Mouse (Mus musculus) liver, embryonic 16.5 days (tissue): ENCODE measurements around the gene Mrpl9. TPM values are rescaled to one million over a fixed set of nuclear protein-coding genes. Genes with fewer than 3 reads are reported as not detected.

Experiments used
- ATAC-seq: fragments of 200-750 bp; cut with Nextera tagmentation; 2 replicates; pipeline ENCODE4 v1.8.0; 2017; ENCODE audit warnings: low read depth, mild to moderate bottlenecking, moderate number of reproducible peaks, moderate library complexity
- H3K27ac ChIP-seq: fragments of 300-500 bp; sonication (generic); 2 replicates; pipeline ENCODE4 v1.5.1; 2014; ENCODE audit warnings: mild to moderate bottlenecking, low read length
- H3K27me3 ChIP-seq: fragments of 300-500 bp; sonication (generic); 2 replicates; pipeline ENCODE4 v1.6.1; 2014; ENCODE audit warnings: low read depth, low read length, mixed read lengths; ENCODE audit not compliant: control insufficient read depth, insufficient read depth
- H3K36me3 ChIP-seq: fragments of 300-500 bp; sonication (generic); 2 replicates; pipeline ENCODE4 v1.6.1; 2014; ENCODE audit warnings: mild to moderate bottlenecking; ENCODE audit not compliant: control insufficient read depth, insufficient read depth
- H3K4me1 ChIP-seq: fragments of 300-500 bp; sonication (generic); 2 replicates; pipeline ENCODE4 v1.6.1; 2014; ENCODE audit warnings: low read depth, low read length, mixed read lengths; ENCODE audit not compliant: control insufficient read depth
- H3K4me2 ChIP-seq: fragments of 300-500 bp; sonication (generic); 2 replicates; pipeline ENCODE4 v1.6.1; 2014; ENCODE audit warnings: low read depth, low read length, mixed read lengths
- H3K4me3 ChIP-seq: fragments of 300-500 bp; sonication (generic); 2 replicates; pipeline ENCODE4 v1.5.1; 2014; ENCODE audit warnings: low read depth, mild to moderate bottlenecking, low read length
- H3K9ac ChIP-seq: fragments of 300-500 bp; sonication (generic); 2 replicates; pipeline ENCODE4 v1.6.1; 2014; ENCODE audit warnings: low read depth, low read length
- H3K9me3 ChIP-seq: fragments of 300-500 bp; sonication (generic); replicated peaks from 2 replicates; pipeline ENCODE4 v1.6.1; 2016; ENCODE audit warnings: low read length; ENCODE audit not compliant: control insufficient read depth
- WGBS: fragments of 180-500 bp; shearing (Covaris S2); extraction: QIAGEN DNeasy Blood & Tissue Kit; methylation state at CpG from one replicate; pipeline ENCODE4 v1.1.7; 2014; ENCODE audit not compliant: insufficient replicate concordance; 5-methylcytosine and 5-hydroxymethylcytosine counted together
- polyA plus RNA-seq: library from polyadenylated mRNA; unstranded; fragments of >200 nt; fragmentation: Nextera tagmentation; extraction: Ambion mirVana; gene quantifications from 2 replicates; pipeline ENCODE4 v1.2.1, GENCODE M21; 2015

Mrpl9 gene
- polyA plus RNA-seq = 33.5 and 33.8 TPM in 2 replicates

DNA sequence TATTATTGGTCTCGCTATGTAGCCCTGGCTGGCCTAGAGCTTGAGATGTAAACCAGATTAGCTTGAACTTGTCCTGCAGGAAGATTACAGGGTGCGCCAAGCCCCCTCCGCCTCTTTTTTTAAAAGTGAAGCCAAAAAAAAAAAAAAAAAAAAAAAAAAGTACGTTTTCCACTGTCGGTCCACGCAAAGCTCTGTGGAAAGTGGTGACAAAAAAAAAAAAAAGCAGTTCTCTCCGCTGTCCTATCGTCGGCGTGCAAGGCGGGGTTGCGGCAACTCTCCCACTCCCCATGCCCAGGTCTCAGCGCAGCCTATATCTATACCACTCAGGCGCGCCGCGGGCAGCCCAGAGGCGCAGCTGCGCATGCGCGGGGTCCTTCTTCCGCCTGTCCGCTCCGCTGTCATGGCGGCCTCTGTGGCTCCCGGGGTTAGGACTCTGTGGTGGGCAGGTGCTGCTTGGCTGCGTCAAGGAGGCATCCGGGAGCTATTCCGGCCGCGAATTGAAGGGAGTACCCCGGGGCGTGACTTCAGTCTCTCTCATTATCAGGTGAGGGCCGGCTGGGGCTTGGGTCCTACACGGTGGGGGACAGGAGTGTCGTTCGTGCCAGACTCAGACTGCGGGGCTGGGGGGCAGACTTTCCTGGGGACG, at the start of gene Mrpl9:
Gene Mrpl9, plus strand, starts transcription at position 368 of the 646 bp plus-strand sequence.
- Histone ChIP-seq H3K27ac (peak within 1 kb of the TSS; percentile 61), H3K4me2 (peak within 1 kb of the TSS; percentile 89), H3K27me3 (peaks cover 6% of the 10 kb centered on the region), H3K9ac (peak within 1 kb of the TSS; percentile 93), H3K4me3 (peak within 1 kb of the TSS; percentile 93), H3K36me3 (peaks cover 18% of the 10 kb centered on the region), H3K9me3 (no peaks in the 10 kb centered on the region), H3K4me1 (peaks cover 9% of the 10 kb centered on the region)
- WGBS = under 1% methylated on average over 38 of the region's 39 CpGs
- peak; percentile 99 for ATAC-seq

DNA sequence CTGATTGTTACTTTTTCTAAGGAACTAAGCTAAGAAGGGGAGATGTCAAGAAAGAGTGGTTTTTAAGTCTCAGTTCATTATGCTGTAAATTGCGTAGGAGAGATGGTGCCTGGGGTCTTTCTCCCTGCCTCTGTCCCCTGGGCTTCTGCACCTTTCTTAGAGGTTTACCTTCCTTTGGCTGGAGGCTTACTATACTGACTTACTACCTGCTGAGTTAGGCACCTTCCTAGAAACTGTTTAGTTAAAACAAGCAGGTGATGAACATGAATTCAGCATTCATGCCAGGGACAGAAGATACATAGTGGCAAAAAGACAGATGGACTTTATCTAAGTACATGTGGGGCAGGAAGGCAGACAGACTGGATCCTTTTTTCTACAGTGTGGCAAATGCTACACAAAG, 46.8 kb upstream of the Mrpl9 start:
- no peaks in the 10 kb centered on the region for H3K4me1 ChIP-seq
- H3K4me3 ChIP-seq = no peak overlapping the region
- ATAC-seq = no peak
- 57% methylated on average over 1 of the region's 1 CpGs for WGBS
- H3K27me3 ChIP-seq = peaks cover 38% of the 10 kb centered on the region
- no peak overlapping the region for H3K27ac ChIP-seq
- H3K36me3 ChIP-seq = no peaks in the 10 kb centered on the region
- H3K9ac ChIP-seq = no peak overlapping the region
- H3K4me2 ChIP-seq = no peak overlapping the region
- H3K9me3 ChIP-seq = no peaks in the 10 kb centered on the region

DNA sequence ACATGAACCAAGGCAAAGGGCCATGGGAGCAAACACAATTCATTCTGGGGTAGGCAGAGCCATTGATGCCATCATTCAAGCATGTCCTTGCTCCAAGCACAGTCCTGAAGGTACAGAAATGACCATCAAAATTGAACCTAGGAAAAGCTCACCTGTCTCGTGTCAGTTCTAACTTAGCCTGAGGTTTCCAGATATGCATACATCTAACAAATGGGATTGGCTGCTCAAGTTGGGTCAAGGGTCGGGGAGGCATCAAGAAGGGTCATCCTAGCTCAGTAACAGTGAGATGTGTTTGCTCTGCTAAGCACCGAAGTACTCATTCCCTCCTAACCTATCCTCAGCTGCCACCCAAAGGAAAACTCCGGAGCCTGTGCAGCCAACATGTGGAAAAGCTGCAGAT, 46.3 kb upstream of the Mrpl9 start:
- Histone ChIP-seq H3K27me3 (peaks cover 38% of the 10 kb centered on the region), H3K27ac (no peak overlapping the region), H3K9me3 (no peaks in the 10 kb centered on the region), H3K4me1 (no peaks in the 10 kb centered on the region), H3K4me2 (no peak overlapping the region), H3K4me3 (no peak overlapping the region), H3K36me3 (no peaks in the 10 kb centered on the region), H3K9ac (no peak overlapping the region)
- 54% methylated on average over 4 of the region's 4 CpGs for WGBS
- ATAC-seq = no peak

DNA sequence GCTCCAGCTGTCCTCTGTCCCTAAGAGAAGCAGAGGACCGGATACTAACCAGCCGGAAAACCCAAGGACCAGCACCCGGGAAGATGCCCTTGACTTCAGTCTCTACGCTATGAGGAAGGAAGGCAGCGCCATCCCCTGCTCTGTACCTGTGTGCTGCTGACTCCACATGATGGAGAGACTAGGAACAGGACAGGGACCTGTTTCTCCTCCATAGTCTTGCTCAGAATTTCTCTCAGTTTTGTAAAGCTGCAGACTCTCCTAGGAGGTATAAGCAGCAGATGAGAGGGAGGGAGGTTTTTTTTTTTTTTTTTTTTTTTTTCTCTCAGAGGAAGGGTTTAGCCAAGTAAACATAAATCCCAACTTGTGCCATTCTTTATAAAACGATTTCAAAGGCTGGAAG, 44.9 kb upstream of the Mrpl9 start, which contains the start of gene Lingo4:
Gene Lingo4, plus strand, starts transcription at position 301 of the 400 bp plus-strand sequence.
- 55% methylated on average over 6 of the region's 6 CpGs for WGBS
- Histone ChIP-seq H3K27ac (no peak within 1 kb of the TSS), H3K4me1 (no peaks in the 10 kb centered on the region), H3K9me3 (no peaks in the 10 kb centered on the region), H3K36me3 (no peaks in the 10 kb centered on the region), H3K4me3 (no peak within 1 kb of the TSS), H3K4me2 (0 out of 2 replicates have a peak within 1 kb of the TSS, but pooled peaks have one; percentile 15), H3K9ac (no peak within 1 kb of the TSS), H3K27me3 (peaks cover 38% of the 10 kb centered on the region)
- ATAC-seq = no peak

DNA sequence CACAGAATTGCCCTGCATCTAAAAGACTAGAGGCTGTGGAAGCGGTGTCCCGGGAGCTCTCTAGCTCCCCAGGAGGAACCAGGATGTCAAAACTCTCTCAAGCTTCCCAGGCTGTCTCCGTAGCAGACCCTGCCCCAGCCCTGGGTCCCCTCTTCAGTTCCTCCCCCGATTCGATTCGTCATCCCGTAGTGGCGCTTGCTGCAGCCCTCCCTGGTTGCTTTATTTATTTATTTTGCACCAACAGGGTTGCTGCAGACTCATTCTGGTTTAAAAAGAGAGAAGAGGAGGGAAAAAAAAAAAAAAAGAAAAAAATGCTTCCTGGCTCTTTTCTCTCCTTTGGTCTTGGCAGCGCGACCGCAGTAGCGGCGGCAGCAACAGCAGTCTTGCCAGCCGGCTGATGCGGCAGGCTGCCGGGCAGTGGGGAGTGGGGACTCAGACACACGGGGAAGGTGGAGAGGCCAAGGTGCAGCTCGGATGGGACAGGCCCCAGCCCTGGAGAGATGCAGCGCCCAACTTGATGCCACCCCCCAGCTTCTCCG, 44.1 kb upstream of the Mrpl9 start:
- Histone ChIP-seq H3K9me3 (no peaks in the 10 kb centered on the region), H3K36me3 (no peaks in the 10 kb centered on the region), H3K27ac (no peak overlapping the region), H3K9ac (no peak overlapping the region), H3K4me3 (no peak overlapping the region), H3K27me3 (peaks cover 38% of the 10 kb centered on the region), H3K4me2 (0 out of 2 replicates have a peak overlapping the region, but pooled peaks have one; percentile 15), H3K4me1 (no peaks in the 10 kb centered on the region)
- no peak for ATAC-seq
- 4% methylated on average over 20 of the region's 20 CpGs for WGBS

DNA sequence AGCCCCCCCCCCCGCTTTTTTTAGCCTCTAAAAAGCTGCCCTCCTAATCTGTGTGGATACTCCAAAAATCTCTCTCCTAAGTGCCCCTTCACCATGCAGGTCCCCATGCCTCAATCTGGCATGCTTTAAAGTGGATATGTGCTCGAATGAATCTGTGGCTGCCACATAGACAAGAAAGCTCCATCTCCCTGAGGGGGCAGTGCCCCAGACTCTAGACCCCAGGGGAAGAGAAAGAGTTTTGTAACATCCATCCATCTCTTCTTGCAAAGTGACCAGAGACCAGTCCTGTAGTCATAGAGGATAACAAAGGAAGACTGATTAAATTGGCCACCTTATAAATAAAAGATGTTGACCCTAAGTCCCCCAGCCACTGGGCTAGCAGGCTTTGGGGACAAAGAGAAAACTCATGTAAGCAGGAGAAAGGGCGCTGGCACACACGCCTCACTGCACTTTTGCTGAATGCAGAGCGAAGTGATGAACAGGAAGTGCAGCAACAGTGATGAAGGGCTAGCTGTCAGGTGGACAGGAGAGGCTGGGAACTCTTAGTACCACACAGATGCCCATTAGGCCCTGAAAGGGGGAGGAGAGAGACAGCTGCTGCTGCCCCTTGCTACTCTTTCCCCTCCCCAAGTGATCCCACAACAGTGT, 43.3 kb upstream of the Mrpl9 start:
- Histone ChIP-seq H3K4me2 (no peak overlapping the region), H3K27me3 (peaks cover 38% of the 10 kb centered on the region), H3K4me1 (no peaks in the 10 kb centered on the region), H3K9ac (no peak overlapping the region), H3K36me3 (no peaks in the 10 kb centered on the region), H3K9me3 (no peaks in the 10 kb centered on the region), H3K27ac (no peak overlapping the region), H3K4me3 (no peak overlapping the region)
- WGBS = 29% methylated on average over 5 of the region's 5 CpGs
- no peak for ATAC-seq

DNA sequence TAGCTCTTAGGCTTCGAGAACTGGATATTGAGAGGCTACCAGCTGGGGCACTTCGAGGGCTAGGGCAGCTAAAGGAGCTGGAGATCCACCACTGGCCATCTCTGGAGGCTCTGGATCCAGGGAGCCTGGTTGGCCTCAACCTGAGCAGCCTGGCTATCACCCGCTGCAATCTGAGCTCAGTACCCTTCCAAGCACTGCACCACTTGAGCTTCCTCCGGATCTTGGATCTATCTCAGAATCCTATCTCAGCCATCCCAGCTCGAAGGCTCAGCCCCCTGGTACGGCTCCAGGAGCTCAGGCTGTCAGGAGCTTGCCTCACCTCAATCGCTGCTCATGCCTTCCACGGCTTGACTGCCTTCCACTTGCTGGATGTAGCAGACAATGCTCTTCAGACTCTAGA, 40.7 kb upstream of the Mrpl9 start:
- H3K27ac ChIP-seq = no peak overlapping the region
- H3K4me2 ChIP-seq = no peak overlapping the region
- H3K27me3 ChIP-seq = peaks cover 32% of the 10 kb centered on the region
- no peak overlapping the region for H3K9ac ChIP-seq
- WGBS = 46% methylated on average over 8 of the region's 8 CpGs
- no peaks in the 10 kb centered on the region for H3K4me1 ChIP-seq
- no peak for ATAC-seq
- H3K4me3 ChIP-seq = no peak overlapping the region
- H3K9me3 ChIP-seq = no peaks in the 10 kb centered on the region
- no peaks in the 10 kb centered on the region for H3K36me3 ChIP-seq

DNA sequence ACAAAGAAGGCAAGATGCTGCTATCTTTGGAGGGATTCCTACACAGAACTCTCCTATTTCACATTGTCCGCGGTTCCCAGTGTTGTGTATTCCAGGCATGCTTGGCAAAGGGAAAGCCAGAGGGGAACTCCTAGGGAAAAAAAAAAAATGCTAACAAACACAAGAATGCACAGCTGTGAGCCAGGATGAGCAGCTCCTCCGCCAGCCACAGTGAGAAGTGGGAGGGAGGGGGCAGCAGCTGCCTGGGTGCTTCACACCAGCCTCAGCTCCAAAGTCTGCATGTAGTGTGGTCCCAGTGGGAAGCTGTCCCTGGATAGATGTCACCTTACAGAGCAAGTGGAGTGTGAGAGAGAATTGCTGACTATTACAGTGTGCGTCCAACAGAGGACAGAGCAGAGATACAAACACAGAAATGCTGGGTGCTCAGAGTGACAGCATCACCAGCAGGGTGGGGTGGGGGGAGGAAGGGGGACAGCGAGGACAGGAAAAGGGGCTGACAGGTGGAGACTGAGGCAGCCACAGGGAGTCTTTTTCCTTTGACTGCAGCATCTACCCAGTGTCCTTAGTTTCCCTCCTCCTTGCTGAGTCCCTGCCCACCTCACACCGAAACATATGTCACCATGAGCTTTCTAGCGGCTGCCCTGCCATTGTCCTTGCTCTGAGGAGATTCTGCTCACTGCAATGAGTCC, 38.6 kb upstream of the Mrpl9 start:
- WGBS = 24% methylated on average over 7 of the region's 7 CpGs
- Histone ChIP-seq H3K4me3 (no peak overlapping the region), H3K27ac (no peak overlapping the region), H3K9me3 (no peaks in the 10 kb centered on the region), H3K9ac (no peak overlapping the region), H3K4me1 (no peaks in the 10 kb centered on the region), H3K27me3 (peaks cover 17% of the 10 kb centered on the region), H3K4me2 (no peak overlapping the region), H3K36me3 (no peaks in the 10 kb centered on the region)
- ATAC-seq = no peak
